Mouse (Mus musculus) heart, embryonic 13.5 days (tissue): ENCODE measurements around the gene Cds2. TPM values are rescaled to one million over a fixed set of nuclear protein-coding genes. Genes with fewer than 3 reads are reported as not detected.
"Not testable (repeated sequence)": the region's sequence is repeated elsewhere in the genome, so short reads cannot be mapped to it uniquely, and the experiment has no call there.

Source experiments
- ATAC-seq: fragments of 200-750 bp; cut with Nextera tagmentation; 2 replicates; pipeline ENCODE4 v1.8.0; 2017; ENCODE audit warnings: moderate TSS enrichment; ENCODE audit not compliant: insufficient number of reproducible peaks, low FRiP score, low TSS enrichment; ENCODE audit errors: extremely low read depth
- H3K27ac ChIP-seq: fragments of 300-500 bp; sonication (generic); replicated peaks from 2 replicates; pipeline ENCODE4 v1.5.1; 2015; ENCODE audit warnings: moderate library complexity, mild to moderate bottlenecking, inconsistent platforms
- H3K27me3 ChIP-seq: fragments of 300-500 bp; sonication (generic); replicated peaks from 2 replicates; pipeline ENCODE4 v1.6.1; 2015; ENCODE audit warnings: mild to moderate bottlenecking, inconsistent platforms
- H3K36me3 ChIP-seq: fragments of 300-500 bp; sonication (generic); 2 replicates; pipeline ENCODE4 v1.6.1; 2015; ENCODE audit warnings: mild to moderate bottlenecking, inconsistent platforms
- H3K4me1 ChIP-seq: fragments of 300-500 bp; sonication (generic); 2 replicates; pipeline ENCODE4 v1.6.1; 2015; ENCODE audit warnings: inconsistent platforms
- H3K4me2 ChIP-seq: fragments of 300-500 bp; sonication (generic); 2 replicates; pipeline ENCODE4 v1.6.1; 2015; ENCODE audit warnings: inconsistent platforms, mild to moderate bottlenecking, moderate library complexity
- H3K4me3 ChIP-seq: fragments of 300-500 bp; sonication (generic); 2 replicates; pipeline ENCODE4 v1.5.1; 2015; ENCODE audit warnings: moderate library complexity, mild to moderate bottlenecking, inconsistent platforms
- H3K9ac ChIP-seq: fragments of 300-500 bp; sonication (generic); 2 replicates; pipeline ENCODE4 v1.6.1; 2015; ENCODE audit warnings: inconsistent platforms, mild to moderate bottlenecking, moderate library complexity
- H3K9me3 ChIP-seq: fragments of 300-500 bp; sonication (generic); 2 replicates; pipeline ENCODE4 v1.6.1; 2016; ENCODE audit warnings: inconsistent platforms
- WGBS: fragments of 180-500 bp; shearing (Covaris S2); methylation state at CpG from one replicate; pipeline ENCODE4 v1.1.7; 2015; ENCODE audit warnings: mixed read lengths; 5-methylcytosine and 5-hydroxymethylcytosine counted together
- polyA plus RNA-seq: library from polyadenylated mRNA; unstranded; fragments of >200 nt; fragmentation: Nextera tagmentation; extraction: Ambion mirVana; gene quantifications from 2 replicates; pipeline ENCODE4 v1.2.1, GENCODE M21; 2015

Gene Cds2
- polyA plus RNA-seq, 1 experiment from 2014 or later, result 15.4 TPM

- Histone ChIP-seq H3K9ac (peak overlapping the region; percentile 66), H3K4me1 (peaks cover 60% of the 10 kb centered on the region)
These were observed 19.7 kb downstream of the Cds2 start for GRCm38 (mm10) chr2:132282453-132283174.

GRCm38 (mm10) chr2:132283236-132284070, 20.5 kb downstream of the Cds2 start:
- H3K4me3 ChIP-seq, result no peak overlapping the region
- ATAC-seq, result no peak
- no peaks in the 10 kb centered on the region for H3K27me3 ChIP-seq
- peak overlapping the region; percentile 51 for H3K4me2 ChIP-seq
- 48% methylated on average over 15 of the region's 15 CpGs for WGBS
- peaks cover 11% of the 10 kb centered on the region for H3K36me3 ChIP-seq
- no peaks in the 10 kb centered on the region for H3K9me3 ChIP-seq
- peak overlapping the region; percentile 66 for H3K9ac ChIP-seq
- peak overlapping the region; percentile 81 for H3K27ac ChIP-seq
- peaks cover 60% of the 10 kb centered on the region for H3K4me1 ChIP-seq

More at GRCm38 (mm10) chr2:132282453-132283174, 19.7 kb downstream of the Cds2 start:
- Histone ChIP-seq H3K9me3 (no peaks in the 10 kb centered on the region), H3K27me3 (no peaks in the 10 kb centered on the region), H3K36me3 (peaks cover 14% of the 10 kb centered on the region), H3K4me3 (no peak overlapping the region), H3K4me2 (peak overlapping the region; percentile 51), H3K27ac (peak overlapping the region; percentile 81)
- no peak for ATAC-seq
- WGBS, result 23% methylated on average over 12 of the region's 12 CpGs

GRCm38 (mm10) chr2:132284492-132285139, 21.7 kb downstream of the Cds2 start:
- peak overlapping the region; percentile 81 for H3K27ac ChIP-seq
- H3K9me3 ChIP-seq, result no peaks in the 10 kb centered on the region
- H3K36me3 ChIP-seq, result peaks cover 10% of the 10 kb centered on the region
- peak overlapping the region; percentile 31 for H3K4me2 ChIP-seq
- H3K9ac ChIP-seq, result 0 out of 2 replicates have a peak overlapping the region, but pooled peaks have one; percentile 41
- H3K27me3 ChIP-seq, result no peaks in the 10 kb centered on the region
- peaks cover 60% of the 10 kb centered on the region for H3K4me1 ChIP-seq
- 58% methylated on average over 12 of the region's 12 CpGs for WGBS
- H3K4me3 ChIP-seq, result no peak overlapping the region
- ATAC-seq, result peak; percentile 11; the same call in 1 of the 2 replicates

GRCm38 (mm10) chr2:132285722-132286121, 22.8 kb downstream of the Cds2 start:
- not testable (repeated sequence) for H3K36me3 ChIP-seq, H3K4me2 ChIP-seq, H3K9ac ChIP-seq, ATAC-seq, H3K9me3 ChIP-seq, H3K27me3 ChIP-seq, H3K4me3 ChIP-seq
- peak overlapping the region; percentile 81; the same call in 1 of the 2 replicates for H3K27ac ChIP-seq
- 89% methylated on average over 5 of the region's 5 CpGs for WGBS
- peaks cover 68% of the 10 kb centered on the region for H3K4me1 ChIP-seq

- Histone ChIP-seq H3K4me3 (no peak overlapping the region), H3K9me3 (no peaks in the 10 kb centered on the region), H3K4me2 (peak overlapping the region; percentile 18), H3K9ac (no peak overlapping the region), H3K27me3 (no peaks in the 10 kb centered on the region), H3K36me3 (0 out of 2 replicates have a peak, but pooled peaks cover 3% of the 10 kb centered on the region), H3K27ac (peak overlapping the region; percentile 63), H3K4me1 (peaks cover 73% of the 10 kb centered on the region)
- 70% methylated on average over 9 of the region's 9 CpGs for WGBS
- no peak for ATAC-seq
These were observed 23.6 kb downstream of the Cds2 start for GRCm38 (mm10) chr2:132286376-132287076.

- H3K27me3 ChIP-seq, H3K4me2 ChIP-seq, ATAC-seq, H3K4me3 ChIP-seq, H3K9me3 ChIP-seq, H3K36me3 ChIP-seq, H3K27ac ChIP-seq, H3K9ac ChIP-seq: not testable (repeated sequence)
- peaks cover 69% of the 10 kb centered on the region for H3K4me1 ChIP-seq
- WGBS, result 55% methylated on average over 5 of the region's 7 CpGs
These were observed 26.3 kb downstream of the Cds2 start for GRCm38 (mm10) chr2:132289213-132289612.

GRCm38 (mm10) chr2:132290808-132291207, 27.9 kb downstream of the Cds2 start:
- Histone ChIP-seq H3K27me3 (no peaks in the 10 kb centered on the region), H3K9me3 (no peaks in the 10 kb centered on the region), H3K4me1 (peaks cover 60% of the 10 kb centered on the region), H3K36me3 (peaks cover 21% of the 10 kb centered on the region), H3K27ac (peak overlapping the region; percentile 75), H3K4me3 (no peak overlapping the region), H3K9ac (no peak overlapping the region), H3K4me2 (no peak overlapping the region)
- WGBS, result 69% methylated on average over 6 of the region's 6 CpGs
- no peak for ATAC-seq

- WGBS, result 72% methylated on average over 3 of the region's 3 CpGs
- peaks cover 61% of the 10 kb centered on the region for H3K4me1 ChIP-seq
- H3K4me3 ChIP-seq, result no peak overlapping the region
- H3K9ac ChIP-seq, result no peak overlapping the region
- H3K36me3 ChIP-seq, result peaks cover 25% of the 10 kb centered on the region
- peak overlapping the region; percentile 75 for H3K27ac ChIP-seq
- no peak overlapping the region for H3K4me2 ChIP-seq
- no peaks in the 10 kb centered on the region for H3K27me3 ChIP-seq
- H3K9me3 ChIP-seq, result no peaks in the 10 kb centered on the region
- ATAC-seq, result no peak
These were observed 28.3 kb downstream of the Cds2 start for GRCm38 (mm10) chr2:132291265-132291664.

- Histone ChIP-seq H3K27me3 (no peaks in the 10 kb centered on the region), H3K27ac (peak overlapping the region; percentile 75), H3K4me1 (peaks cover 53% of the 10 kb centered on the region), H3K9me3 (no peaks in the 10 kb centered on the region), H3K9ac (0 out of 2 replicates have a peak overlapping the region, but pooled peaks have one; percentile 24), H3K4me2 (peak overlapping the region; percentile 24), H3K4me3 (no peak overlapping the region), H3K36me3 (peaks cover 31% of the 10 kb centered on the region)
- 8% methylated on average over 4 of the region's 4 CpGs for WGBS
- ATAC-seq, result peak; percentile 17; the same call in 1 of the 2 replicates
These were observed 29.1 kb downstream of the Cds2 start for GRCm38 (mm10) chr2:132292083-132292482.

GRCm38 (mm10) chr2:132293694-132294450, 30.9 kb downstream of the Cds2 start:
- H3K36me3 ChIP-seq, result peaks cover 49% of the 10 kb centered on the region
- no peak overlapping the region for H3K4me2 ChIP-seq
- no peak overlapping the region for H3K9ac ChIP-seq
- peaks cover 52% of the 10 kb centered on the region for H3K4me1 ChIP-seq
- no peak overlapping the region for H3K27ac ChIP-seq
- H3K9me3 ChIP-seq, result no peaks in the 10 kb centered on the region
- 79% methylated on average over 10 of the region's 10 CpGs for WGBS
- H3K27me3 ChIP-seq, result no peaks in the 10 kb centered on the region
- H3K4me3 ChIP-seq, result no peak overlapping the region
- no peak for ATAC-seq
